Mouse (Mus musculus) lung, postnatal 36 days (tissue): ENCODE results near the gene Platr17.
"Not testable (repeated sequence)": the region's sequence is repeated elsewhere in the genome, so short reads cannot be mapped to it uniquely, and the experiment has no call there.

Experiments used
- DNase-seq: peaks from one replicate; pipeline ENCODE4 v3.0.0; 2022; ENCODE audit warnings: mixed read lengths

The Platr17 gene

DNA sequence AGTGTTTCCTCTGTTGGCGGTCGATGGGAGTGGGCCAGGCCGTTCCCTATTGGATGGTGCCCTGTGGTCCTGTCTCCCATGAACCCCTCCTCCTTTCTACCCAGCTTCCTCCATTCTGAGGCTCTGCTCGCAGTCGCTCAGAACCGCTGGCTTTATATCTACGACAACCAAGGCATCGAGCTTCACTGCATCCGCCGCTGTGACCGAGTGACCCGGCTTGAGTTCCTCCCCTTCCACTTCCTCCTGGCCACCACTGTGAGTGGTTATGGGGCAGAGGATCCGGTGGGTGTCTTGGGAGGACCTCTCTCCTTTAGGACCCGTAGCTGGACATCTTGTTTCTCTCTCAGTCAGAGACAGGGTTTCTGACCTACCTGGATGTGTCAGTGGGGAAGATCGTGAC lies 38.5 kb downstream of the Platr17 start:
- DNase-seq, result no peak

DNA sequence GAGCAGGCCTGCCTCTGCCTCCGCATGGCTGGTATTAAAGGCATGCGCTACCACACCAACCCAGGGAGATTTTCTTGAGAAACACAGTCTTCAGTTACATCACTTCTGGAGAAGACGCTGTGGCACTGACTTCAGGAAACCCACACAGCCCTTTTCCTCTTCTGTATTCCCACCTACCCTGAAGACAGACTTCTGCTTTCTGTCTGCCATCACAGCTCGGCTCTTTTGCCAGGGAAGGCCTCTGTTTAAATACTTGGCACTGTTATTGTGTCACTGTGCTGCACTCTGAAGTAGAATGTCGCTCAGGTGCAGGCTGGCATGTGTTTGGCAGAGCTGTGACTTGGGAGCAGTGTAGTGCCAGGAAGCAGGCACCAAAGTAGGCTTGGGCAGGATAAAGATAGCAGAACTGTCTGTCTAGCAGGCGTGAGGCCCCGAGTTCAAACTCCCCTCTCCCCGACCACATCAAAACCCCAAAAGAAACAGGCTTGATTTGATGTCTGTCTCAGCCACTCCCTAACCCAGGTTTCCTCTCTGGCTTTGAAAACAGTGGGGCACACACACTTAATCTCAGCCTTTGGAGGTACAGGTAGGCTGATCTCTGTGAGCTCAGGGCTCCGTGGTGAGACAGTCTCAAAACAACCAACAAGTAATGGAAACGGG lies 42.6 kb downstream of the Platr17 start:
- DNase-seq, result peak; percentile 32

DNA sequence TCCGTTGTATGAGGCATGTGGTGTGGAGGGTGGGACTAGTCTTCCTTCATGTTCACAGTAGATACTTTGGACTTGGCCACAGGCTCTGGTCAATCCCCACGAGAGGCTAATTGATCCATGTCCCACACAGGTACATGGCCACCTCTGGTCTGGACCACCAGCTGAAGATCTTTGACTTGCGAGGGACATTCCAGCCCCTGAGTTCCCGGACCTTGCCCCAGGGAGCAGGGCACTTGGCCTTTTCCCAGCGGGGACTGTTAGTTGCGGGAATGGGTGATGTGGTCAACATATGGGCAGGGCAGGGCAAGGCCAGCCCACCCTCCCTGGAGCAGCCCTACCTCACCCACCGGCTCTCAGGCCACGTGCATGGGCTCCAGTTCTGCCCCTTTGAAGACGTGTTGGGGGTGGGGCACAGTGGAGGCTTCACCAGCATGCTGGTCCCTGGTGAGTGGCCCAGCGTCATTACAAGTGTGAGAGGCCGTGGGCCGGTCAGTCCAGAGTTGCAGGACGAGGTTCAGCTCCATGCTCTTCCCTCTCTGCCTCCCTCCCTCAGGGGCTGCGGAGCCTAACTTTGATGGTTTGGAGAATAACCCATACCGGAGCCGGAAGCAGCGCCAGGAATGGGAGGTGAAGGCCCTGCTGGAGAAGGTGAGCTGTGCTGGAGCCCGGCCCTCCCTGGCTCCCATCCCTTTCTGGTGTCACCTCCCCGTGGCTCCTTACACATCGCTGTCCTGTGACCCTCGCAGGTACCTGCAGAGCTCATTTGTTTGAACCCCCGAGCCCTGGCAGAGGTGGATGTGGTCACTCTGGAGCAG lies 43.4 kb downstream of the Platr17 start:
- DNase-seq, result no peak

DNA sequence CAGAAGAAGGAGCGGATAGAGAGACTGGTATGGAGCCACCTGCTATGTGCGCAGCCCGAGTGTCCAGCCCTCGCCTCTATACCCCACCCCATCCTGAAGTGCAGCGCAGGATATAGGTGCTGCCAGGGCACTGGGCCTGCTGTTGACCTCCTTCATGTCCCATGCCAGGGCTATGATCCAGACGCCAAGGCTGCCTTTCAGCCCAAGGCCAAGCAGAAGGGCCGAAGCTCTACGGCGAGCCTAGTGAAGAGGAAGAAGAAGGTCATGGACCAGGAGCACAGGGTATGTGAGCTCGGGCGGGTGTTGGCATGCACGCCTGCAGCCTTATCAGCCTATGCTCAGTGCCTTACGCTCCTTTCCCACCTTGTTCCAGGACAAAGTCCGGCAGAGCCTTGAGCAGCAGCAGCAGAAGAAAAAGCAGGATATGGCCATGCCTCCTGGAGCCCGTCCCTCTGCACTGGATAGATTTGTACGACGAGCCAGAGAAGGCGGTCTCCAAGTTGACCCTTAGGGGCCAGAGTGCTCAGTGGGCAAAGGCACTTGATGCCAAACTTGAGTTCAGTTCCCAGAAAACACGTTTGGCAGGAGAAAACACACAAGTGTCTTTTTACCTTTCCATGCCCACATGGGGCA lies 44.1 kb downstream of the Platr17 start:
- DNase-seq, result no peak

DNA sequence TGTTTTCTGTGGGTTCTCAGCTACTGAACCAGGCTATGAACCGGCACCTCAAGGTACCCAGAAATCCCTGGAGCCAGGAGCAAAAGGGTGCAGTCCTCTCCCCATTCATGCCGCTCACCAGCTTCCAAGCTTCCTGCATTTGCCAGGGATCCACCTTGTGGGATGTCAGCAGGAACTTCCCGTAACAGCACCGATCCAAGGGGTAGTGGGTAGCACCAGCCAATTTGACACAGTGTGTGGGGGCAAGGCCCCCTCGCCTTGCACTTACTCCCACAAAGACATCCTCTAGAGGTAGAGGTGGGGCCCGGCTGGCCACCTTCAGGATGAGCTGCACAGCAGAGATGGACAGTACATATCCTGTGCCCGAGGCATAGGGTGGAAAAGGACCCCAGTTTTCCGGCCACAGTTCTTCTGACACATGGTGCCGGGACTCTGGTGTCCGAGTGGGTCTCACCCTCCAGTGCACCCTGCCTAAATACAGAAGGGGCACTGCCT lies 45.2 kb downstream of the Platr17 start:
- DNase-seq, result no peak

DNA sequence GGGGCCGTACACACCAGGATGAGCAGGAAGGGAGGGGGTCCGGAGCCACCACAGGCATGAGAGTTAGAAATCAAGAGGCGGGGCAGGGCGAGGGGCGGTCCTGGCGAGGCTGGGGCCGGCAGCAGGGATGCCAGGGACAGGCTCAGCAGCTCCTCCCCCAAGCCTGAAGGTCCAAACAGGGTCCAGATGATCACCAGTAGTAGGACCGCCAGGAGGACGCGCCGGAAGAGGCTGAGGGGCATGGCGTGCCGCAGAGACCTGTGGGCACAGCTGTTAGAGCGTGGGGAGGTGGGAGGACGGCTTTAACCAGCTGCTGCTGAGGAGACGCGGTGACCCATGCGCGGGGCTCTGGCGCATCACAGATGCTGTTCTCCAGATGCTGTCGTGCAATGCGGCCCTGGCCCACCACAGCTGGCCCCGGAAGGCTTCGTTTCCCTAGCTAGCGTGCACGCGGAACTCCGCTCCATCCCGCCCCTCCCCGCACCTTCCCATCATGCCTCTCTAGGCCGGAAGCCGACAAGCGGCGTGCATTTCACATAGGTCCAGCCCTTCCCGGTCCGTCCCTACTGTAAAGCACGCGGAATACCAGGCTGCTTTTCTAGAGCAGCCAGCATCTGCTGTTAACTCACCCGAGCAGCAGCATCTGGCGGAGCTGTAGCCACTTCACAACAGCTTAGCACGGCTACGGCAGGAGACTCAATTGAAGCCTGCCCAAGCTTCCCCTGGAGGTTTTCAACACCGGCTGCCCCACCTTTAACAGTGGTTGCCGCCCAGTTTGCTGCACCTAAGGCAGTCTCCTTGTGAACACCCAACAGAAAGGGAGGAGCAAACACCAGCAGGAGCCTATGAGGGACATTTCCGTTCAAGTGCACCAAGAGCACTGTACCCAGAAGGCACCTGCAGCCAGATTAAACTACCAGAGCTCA lies 46.3 kb downstream of the Platr17 start, which contains the start of gene B3galt4:
B3galt4 (minus strand) TSS at position 468 of the 926 bp plus-strand sequence.
- DNase-seq, result peak; percentile 86

DNA sequence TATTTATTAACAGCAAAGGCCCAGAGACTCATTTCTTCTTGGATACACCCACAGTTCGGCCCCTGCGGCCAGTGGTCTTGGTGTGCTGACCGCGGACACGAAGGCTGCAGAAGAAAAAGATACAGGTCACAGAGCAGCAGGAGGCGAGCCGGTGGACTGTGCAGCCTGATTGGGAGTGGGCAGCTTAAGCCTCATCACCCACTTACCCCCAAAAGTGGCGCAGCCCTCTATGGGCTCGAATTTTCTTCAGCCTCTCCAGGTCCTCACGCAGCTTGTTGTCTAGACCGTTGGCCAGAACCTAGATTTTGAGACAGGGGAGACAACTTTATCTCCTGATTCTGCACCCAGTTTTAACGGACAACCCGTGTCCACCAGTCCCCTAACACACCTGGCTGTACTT lies 47.1 kb downstream of the Platr17 start:
- DNase-seq, result not testable (repeated sequence)

DNA sequence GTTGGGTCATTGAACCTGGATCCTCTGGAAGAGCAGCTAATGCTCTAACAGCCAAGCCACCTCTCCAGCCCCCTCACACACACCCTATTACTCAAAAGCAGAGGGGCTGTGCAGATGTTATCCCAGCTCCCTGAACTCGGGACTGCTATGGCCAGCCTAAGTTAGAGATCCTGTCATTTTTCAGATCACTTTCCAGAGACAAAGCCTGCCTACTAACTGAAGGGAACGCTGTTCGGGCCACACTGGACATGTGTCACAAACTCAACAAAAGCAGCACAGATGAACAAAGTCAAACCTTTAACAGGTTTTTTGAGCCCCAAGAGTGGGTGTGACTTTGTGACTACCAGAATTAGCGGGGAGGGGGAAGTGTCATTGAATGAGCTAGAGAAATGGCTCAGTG lies 47.9 kb downstream of the Platr17 start:
- no peak for DNase-seq

DNA sequence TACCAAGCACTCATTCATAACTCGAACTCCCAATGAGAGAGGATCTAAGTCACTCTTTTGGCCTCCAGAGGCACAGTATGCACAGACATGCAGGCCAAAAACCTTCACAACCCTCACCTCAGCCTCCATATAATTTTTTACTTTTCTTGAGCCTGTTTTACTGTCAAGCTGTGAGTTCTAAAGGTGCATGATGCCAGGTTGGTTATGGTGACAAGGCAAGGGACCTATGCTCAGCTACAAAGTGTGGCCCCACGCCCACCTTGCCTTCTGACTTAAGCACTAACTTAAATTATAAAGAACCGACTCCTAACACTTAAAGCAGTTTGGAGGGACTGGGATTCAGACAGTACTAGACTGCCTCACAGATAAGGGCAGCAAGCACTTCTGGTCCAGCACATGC lies 48.4 kb downstream of the Platr17 start:
- no peak for DNase-seq

DNA sequence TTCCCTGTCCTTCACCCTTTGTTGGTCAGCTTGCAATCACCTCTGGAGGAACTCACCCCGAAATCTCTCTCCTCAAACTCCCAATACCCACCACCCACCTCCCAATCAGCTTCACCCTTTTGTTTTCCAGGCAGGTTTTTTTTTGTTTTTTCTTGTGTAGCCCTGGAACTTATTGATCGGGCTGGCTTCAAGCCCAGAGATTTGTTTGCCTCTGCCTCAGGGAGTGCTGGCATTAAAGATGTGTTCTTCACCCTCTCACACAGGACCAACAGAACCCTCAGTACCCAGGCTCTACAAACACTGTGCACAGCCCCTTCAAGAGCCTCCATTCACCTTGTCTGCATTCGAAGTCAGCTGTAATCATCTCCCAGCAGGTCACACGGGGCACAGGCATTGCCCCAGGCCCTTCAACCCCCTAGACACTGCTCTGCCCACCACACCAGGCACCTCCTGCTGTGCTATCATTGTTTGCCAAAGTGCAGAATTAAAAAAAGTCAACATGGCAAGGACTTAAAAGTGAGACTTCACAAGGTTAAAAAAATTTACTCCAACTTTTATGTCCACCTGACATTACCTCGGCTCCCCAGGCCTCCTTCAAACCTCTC lies 49.1 kb downstream of the Platr17 start:
- no peak for DNase-seq

DNA sequence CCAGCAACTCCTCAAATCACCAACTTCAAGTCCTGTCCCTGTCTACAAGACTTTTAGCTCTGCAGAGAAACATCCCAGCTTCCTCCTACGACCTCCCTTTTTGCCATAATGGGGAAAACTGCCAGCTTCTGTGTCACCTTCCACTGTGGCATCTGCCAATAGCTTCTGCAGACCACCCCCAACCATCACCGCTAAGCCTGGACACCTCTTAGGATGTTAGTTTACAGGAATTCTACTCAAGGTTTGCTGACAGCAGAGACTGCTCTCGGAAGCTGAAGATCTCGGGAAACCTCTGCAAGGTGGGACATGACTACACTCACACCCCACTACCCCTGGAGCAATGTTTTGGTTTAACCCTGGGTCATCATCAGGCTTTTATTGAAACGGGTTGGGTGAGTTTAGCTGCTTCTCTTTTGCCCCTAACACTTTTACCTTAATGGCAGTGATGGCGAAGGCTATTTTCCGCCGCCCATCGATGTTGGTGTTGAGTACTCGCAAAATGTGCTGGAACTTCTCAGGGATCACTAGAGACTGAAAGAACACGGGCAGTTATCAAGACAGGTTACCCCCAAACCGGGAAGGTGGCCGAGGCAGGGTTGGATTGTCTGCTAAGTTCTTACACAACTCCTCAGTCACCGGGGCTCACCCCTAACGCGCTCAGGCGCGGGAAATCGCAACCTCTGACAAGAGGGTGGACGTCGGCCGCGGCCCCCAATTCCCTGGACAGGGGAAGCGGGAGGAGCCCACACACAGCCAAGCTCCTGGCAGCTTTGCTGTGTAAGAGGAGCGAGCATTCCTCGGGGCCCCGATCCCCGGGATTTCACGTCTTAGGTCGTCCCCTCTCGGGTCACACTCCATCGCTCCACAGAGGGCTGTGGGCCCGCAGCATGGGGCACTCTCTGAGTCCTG lies 50.0 kb downstream of the Platr17 start:
- DNase-seq, result no peak

DNA sequence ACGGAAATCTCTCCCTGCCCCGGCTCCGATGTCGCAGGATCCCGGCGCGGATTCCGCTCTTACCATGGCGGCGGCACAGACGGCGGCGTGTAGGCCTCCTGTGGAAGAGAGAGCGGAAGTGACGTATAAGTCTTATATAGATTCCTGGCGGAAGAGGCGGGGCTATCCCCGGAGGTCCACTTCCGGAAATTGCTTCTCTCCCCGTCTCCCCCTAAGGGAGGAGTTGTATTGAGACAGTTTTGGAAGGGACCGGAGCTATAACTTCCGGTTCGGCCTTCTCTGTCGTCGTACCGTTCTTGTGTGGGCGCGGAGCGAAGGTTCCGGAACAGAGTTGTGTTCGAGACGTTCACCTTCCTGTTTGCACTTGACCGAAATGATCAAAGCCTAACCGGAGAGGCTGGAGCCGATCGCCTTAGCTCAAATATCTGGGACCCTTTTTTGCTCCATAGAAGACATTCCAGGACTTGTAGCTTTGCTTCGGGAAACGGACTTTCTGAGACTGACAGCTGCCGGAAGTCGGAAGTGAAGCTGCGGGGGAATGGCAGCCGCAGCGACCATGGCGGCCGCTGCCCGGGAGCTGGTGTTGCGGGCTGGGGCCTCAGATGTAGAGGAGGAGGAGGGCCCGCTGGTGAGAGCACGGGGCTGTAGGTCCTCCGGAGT lies 50.8 kb downstream of the Platr17 start, which contains the start of the genes Vps52 and Rps18:
Vps52 (plus strand) TSS at position 258 of the 660 bp plus-strand sequence.
Rps18 (minus strand) TSS at position 447 of the 660 bp plus-strand sequence.
- peak; percentile 98 for DNase-seq
